Mouse (Mus musculus) testis, postnatal 14 days (tissue): Measurements from ENCODE around the gene Lrp3.

Source experiments
- DNase-seq: peaks from one replicate; pipeline ENCODE4 v3.0.0; 2021; ENCODE audit warnings: low spot score

Lrp3 gene

GRCm38 (mm10) chr7:35189699-35190098, 25.6 kb downstream of the Lrp3 start:
- no peak for DNase-seq

GRCm38 (mm10) chr7:35185889-35186569, 29.3 kb downstream of the Lrp3 start, which contains the start of gene Slc7a10:
TSS of gene Slc7a10 (plus strand) at chr7:35186385.
- no peak for DNase-seq

- no peak for DNase-seq
Observed at GRCm38 (mm10) chr7:35184833-35185724, 30.2 kb downstream of the Lrp3 start.

GRCm38 (mm10) chr7:35176412-35177381, 38.6 kb downstream of the Lrp3 start:
- DNase-seq = no peak

GRCm38 (mm10) chr7:35175533-35175932, 39.8 kb downstream of the Lrp3 start:
- DNase-seq = no peak

GRCm38 (mm10) chr7:35172519-35172918, 42.8 kb downstream of the Lrp3 start:
- no peak for DNase-seq

GRCm38 (mm10) chr7:35171867-35172382, 43.4 kb downstream of the Lrp3 start:
- DNase-seq = peak; percentile 48

- peak; percentile 57 for DNase-seq
Observed at GRCm38 (mm10) chr7:35169341-35169740, 46.0 kb downstream of the Lrp3 start.

GRCm38 (mm10) chr7:35167925-35168324, 47.4 kb downstream of the Lrp3 start:
- no peak for DNase-seq

- DNase-seq = no peak
Observed at GRCm38 (mm10) chr7:35166988-35167387, 48.3 kb downstream of the Lrp3 start.

GRCm38 (mm10) chr7:35164131-35164530, 51.2 kb downstream of the Lrp3 start:
- DNase-seq = no peak

GRCm38 (mm10) chr7:35163600-35163999, 51.7 kb downstream of the Lrp3 start:
- no peak for DNase-seq

- DNase-seq = no peak
Observed at GRCm38 (mm10) chr7:35162443-35162842, 52.9 kb downstream of the Lrp3 start.

- DNase-seq = no peak
Observed at GRCm38 (mm10) chr7:35157512-35157911, 57.8 kb downstream of the Lrp3 start.

GRCm38 (mm10) chr7:35156561-35157477, 58.5 kb downstream of the Lrp3 start:
- no peak for DNase-seq

GRCm38 (mm10) chr7:35154449-35154848, 60.8 kb downstream of the Lrp3 start:
- DNase-seq = no peak

- DNase-seq = no peak
Observed at GRCm38 (mm10) chr7:35150860-35151259, 64.4 kb downstream of the Lrp3 start.
